Mouse (Mus musculus): ENCODE results near the gene Papss2.
"Not testable (repeated sequence)": the region's sequence is repeated elsewhere in the genome, so short reads cannot be mapped to it uniquely, and the experiment has no call there.

Papss2 gene

DNA sequence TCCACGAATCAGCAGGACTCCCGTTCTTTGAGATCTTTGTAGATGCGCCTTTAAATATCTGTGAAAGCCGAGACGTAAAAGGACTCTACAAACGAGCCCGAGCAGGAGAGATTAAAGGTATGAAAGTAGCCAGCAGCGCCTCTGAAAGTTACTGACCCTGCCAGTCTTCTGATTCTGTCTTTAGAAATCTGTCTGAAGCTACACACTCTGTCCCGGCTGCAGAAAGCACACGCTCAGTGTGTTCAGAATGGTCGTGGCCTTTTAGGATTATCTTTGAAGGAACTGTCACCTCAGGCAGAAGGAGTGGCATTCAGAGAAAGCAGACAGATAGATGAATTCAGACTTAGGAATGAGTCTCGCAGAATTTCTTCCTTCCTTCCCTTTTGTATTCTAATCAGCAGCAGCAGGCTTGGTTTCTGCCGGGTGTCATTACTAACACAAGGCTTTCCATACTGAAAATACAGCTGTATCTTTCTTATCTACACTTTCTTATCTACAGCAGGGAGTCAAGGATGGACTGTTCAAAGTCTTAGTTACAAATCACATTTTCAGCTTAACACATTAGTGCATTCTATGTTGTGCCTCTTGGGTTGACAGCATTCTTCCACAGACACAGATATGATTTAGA, 42.8 kb downstream of the Papss2 start:
- no peak for DNase-seq (ENCODE audit: low spot score in 2 of 2)

DNA sequence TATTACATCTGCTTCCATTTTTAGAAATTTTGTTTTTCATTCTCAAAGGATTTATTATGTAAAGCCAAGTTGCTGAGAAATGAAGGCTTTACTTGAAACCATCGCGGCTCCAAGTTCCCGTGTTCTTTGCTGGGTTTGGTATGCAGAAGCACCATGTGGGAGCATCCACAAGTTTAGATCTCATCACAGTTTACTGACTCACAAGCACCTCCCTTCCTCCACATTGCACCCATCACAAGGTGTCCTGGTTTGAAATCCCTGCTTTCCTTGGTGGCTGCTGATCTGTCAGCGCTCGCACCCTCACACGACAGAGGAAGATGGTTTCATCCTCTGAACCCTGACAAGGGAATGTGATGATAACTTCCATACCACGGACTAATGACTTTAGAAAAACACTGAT, 45.9 kb downstream of the Papss2 start:
- DNase-seq (ENCODE audit: low spot score in 2 of 2) = no peak

DNA sequence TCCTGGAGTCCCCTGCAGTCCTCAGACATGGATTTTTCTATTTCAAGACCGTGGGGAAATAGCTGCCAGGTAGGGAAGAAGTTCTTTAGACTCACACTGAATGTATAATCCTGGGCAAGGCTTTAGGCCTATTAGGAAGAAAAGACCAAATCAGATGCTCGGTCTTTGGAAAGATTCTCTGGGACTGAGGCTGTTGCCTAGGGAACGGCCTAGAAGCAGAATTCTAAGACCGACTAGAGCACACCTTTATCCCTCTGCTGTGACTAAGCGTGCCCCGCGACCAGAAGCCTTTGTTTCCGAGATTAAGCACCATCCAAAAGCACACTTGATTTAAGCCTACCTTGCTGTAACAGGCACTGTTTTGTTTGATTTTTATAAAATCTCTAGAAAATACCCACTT, 46.4 kb downstream of the Papss2 start:
- no peak for DNase-seq (ENCODE audit: low spot score in 2 of 2)

DNA sequence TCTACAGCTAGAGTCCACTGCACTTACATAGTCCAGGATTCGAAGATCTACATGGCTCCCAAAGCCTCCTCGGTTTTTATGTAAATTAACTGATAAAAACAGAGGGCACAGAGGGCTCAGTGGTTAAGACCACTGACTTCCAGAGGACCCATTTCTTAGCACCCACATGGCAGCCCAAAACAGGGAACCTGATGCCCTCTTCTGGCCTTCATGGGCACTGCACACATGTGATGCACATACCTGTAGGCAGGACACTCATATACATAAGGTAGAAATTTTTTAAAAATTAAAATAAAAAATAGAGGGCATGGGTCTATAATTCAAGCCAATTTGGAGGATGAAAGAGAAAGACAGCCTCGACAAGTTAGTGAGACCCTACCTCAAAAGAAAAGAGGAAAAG, 48.1 kb downstream of the Papss2 start:
- DNase-seq (ENCODE audit: low spot score in 2 of 2) = no peak

DNA sequence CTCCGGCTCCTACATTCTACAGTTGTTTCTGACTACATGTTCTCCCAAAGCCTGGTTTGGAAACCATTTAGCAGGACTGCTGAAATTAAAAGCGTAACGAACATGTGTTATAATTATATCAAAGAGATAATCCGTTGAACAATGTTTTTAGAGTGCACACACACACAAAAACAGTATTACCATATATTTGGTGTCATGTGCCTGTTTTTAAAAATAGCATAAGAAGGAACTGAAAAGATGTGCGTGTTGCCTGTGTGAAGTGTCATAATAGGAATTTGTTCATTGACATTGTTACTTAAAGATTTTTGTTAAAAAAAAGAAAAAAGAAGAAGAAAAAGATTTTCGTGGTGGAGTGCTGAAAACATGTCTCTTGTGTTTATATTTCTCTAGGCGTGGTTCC, 50.3 kb downstream of the Papss2 start:
- no peak for DNase-seq (ENCODE audit: low spot score in 2 of 2)

GRCm38 (mm10) chr19:32646382-32646781, 50.8 kb downstream of the Papss2 start:
- no peak for DNase-seq (ENCODE audit: low spot score in 2 of 2)

DNA sequence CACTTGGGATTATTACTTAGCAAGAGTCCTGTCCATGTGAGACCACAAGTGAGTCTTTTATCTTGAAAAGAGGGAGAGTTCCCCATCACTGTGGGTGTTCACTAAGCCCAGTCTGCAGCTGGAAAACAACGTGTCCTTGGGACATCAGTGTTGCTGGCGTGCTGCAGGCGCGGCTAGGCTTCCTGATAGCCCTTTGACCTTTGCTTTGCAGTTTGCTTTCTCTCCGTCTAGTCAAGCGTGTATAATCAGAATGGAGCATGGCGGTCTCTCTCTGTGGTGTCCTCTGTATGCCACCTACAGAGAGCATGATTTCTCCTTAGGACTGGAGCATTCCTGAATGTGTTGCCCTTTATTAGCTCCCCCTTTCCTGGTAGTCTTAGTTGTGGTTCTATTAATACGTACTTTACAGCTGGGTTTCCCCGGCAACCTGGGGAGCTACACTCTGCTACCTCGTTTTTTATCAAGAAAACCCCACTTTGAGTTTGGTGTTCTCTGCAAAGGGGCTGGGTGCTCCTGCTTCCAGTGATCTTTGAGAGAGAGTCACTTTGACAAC, 52.5 kb downstream of the Papss2 start:
- no peak for DNase-seq (ENCODE audit: low spot score in 2 of 2)

GRCm38 (mm10) chr19:32651046-32651445, 55.5 kb downstream of the Papss2 start:
- no peak for DNase-seq (ENCODE audit: low spot score in 2 of 2)

- no peak for DNase-seq (ENCODE audit: low spot score in 2 of 2)
These were observed 57.5 kb downstream of the Papss2 start for GRCm38 (mm10) chr19:32653122-32653521.

GRCm38 (mm10) chr19:32653630-32654362, 58.2 kb downstream of the Papss2 start:
- no peak for DNase-seq (ENCODE audit: low spot score in 2 of 2)

DNA sequence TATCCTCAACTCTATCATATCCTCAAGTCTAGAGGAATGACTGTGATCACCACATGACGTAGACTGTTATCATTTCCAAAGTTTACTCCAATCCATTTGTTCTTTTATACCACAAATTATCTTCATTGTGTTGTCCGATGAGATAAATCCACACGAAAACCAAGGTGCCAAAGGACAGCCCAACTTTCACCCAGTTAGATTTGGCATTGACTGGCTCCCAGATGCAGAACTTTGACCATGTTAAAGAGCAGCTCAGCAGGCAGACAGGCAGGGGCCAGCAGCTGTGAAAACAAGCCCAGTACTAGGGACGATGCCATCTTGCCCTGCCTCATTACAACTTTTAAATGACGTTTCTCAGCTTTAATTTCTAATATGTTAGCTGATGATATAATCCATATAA, 63.8 kb downstream of the Papss2 start:
- no peak for DNase-seq (ENCODE audit: low spot score in 2 of 2)

DNA sequence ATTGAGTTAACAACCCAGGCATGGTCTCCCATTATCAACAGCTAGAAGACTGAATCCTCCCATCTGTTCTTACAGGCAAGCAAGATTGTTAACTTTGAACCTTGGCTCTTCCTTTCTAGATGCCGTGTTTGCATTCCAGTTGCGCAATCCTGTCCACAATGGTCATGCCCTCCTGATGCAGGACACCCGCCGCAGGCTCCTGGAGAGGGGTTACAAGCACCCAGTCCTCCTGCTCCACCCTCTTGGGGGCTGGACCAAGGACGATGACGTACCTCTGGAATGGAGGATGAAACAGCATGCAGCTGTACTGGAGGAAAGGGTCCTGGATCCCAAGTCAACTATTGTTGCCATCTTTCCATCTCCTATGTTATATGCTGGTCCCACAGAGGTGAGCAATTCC, 67.3 kb downstream of the Papss2 start:
- DNase-seq (ENCODE audit: low spot score in 2 of 2) = no peak

- DNase-seq (ENCODE audit: low spot score in 2 of 2) = no peak
These were observed 69.7 kb downstream of the Papss2 start for GRCm38 (mm10) chr19:32665243-32665642.

DNA sequence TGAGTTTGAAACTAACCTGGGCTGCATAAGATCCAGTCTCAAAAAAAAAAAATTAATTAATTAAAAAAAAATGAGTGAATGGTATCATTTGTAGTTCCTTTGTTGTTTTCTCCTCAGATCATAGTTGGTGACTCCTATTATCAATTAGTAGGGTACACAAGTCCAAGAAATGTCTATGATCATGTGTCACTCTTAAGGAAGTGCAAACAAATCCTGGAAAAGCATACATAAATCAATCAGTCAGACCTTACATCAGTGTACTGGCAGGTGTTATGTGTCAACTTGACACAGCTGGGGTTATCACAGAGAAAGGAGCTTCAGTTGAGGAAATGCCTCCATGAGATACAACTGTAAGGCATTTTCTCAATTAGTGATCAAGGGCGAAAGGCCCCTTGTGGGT, 72.2 kb downstream of the Papss2 start:
- DNase-seq (ENCODE audit: low spot score in 2 of 2) = not testable (repeated sequence)

DNA sequence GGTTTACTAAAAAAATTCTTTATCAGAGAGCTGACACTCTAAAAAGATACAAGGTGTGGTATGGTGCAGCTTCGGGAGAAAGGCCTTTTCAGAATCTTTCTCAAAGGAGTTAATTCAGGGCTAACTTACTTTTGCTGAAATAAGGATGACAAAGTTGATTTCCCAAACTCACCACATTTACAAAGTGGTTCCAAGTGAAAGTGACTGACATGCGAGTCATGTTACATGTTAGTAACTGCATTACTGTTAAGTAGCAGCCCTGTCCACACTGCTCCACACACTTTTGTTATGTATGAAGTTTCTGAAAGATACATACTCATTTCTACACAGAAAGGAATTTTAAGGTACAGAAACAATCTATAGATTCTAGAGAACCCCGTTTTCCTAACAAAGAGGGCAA, 80.2 kb downstream of the Papss2 start:
- no peak for DNase-seq (ENCODE audit: low spot score in 2 of 2)

- DNase-seq (ENCODE audit: low spot score in 2 of 2) = no peak
These were observed 85.3 kb downstream of the Papss2 start for GRCm38 (mm10) chr19:32680894-32681293.

DNA sequence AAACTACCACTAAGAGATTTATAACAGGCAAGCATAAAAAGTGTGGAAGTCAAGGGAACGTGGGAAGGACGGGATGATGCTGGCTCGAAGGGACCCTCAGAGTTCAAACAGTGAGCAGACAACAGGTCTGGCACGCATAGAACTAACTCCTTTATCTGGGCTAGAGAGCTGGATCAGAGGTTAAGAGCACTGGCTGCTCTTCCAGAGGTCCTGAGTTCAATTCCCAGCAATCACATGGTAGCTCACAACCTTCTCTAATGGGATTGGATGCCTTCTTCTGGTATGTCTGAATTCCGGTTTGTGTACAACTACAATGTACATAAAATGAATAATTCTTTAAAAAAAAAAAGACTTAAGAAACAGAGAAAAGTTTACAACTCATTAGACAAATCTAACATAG, 87.5 kb downstream of the Papss2 start:
- no peak for DNase-seq (ENCODE audit: low spot score in 2 of 2)

GRCm38 (mm10) chr19:32687721-32688120, 92.1 kb downstream of the Papss2 start:
- no peak for DNase-seq (ENCODE audit: low spot score in 2 of 2)

DNA sequence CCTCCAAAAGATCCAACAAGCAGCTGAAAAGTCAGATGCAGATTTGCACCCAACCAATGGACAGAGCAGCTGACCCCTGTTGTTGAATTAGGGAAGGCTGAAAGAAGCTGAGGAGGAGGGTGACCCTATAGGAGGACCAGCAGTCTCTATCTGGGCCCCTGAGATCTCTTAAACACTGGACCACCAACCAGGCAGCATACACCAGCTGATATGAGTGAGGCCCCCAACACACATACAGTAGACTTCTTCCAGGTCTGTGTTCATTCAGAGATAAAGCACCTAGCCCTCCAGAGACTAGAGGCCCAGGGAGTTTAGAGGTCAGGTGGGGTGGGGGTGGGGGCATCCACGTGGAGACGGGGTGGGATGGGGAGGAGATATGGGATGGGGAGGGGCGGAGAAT, 92.6 kb downstream of the Papss2 start:
- not testable (repeated sequence) for DNase-seq (ENCODE audit: low spot score in 2 of 2)

GRCm38 (mm10) chr19:32689724-32690123, 94.1 kb downstream of the Papss2 start:
- DNase-seq (ENCODE audit: low spot score in 2 of 2) = peak in 1 of 2 experiments; percentile 45

DNA sequence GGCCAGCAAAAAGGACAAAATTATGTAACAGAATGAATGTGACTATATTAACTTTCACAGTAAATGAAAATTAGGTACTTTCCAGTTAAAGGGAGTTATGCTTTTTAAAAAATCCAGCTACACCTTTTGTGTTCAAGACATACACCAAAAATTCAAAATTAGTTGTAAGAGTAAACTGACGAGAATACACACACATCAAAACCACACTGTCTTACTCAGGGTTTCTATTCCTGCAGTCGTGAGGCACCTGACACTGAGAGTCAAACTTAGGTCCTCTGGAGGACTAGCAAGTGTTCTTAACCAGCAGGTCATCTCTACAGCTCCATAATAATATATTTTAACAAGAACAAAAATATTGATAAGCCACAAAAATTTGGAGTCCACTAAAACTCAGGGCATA, 101.1 kb downstream of the Papss2 start:
- no peak for DNase-seq (ENCODE audit: low spot score in 2 of 2)

DNA sequence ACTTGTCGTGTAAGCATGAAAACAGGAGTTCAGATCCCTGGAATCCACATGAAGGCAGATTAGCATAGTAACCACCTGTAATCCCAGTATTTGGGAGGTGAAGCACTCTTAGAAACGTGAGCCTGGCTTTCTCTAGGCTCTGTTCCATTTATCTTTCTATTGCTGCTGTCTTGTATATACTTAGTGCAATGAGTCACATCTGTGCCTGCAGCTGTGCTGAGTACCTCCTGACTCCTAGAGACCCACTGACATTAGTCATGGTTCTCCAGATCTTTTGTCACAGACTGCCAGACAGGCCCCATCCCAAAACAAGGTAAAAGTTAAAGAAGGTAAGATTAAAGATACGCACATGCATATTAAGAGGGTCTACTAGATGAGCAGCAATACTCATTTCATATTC, 106.6 kb downstream of the Papss2 start:
- DNase-seq (ENCODE audit: low spot score in 2 of 2) = no peak

DNA sequence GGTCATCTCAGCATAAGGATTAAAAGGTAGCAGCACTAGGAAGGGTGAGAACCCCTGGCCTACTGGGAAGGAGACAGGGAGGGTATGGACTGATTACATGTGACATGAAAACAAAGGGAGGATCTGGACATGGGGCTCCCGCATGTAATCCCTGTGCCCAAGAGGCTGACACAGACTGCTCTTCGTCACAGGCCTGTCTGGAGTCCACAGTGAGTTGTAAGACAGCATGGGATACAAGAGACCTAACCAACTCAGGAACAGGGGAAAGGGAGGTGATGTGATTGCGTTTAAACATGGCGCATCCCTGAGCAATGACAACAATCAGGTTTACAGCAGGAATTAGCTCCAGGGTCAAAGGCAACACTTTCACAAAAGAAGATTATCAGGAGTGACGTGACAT, 113.4 kb downstream of the Papss2 start:
- DNase-seq (ENCODE audit: low spot score in 2 of 2) = no peak
